Mouse (Mus musculus) C2C12 (cell line): ENCODE data around the gene BC049762.

Experiments used
- CTCF ChIP-seq: IDR thresholded peaks from one replicate; pipeline ENCODE4 v1.5.1; 2011; ENCODE audit not compliant: control insufficient read depth, insufficient read depth, insufficient read length
- MAX ChIP-seq: IDR thresholded peaks from one replicate; pipeline ENCODE4 v1.6.1; 2011; ENCODE audit warnings: mild to moderate bottlenecking, control low read depth

DNA sequence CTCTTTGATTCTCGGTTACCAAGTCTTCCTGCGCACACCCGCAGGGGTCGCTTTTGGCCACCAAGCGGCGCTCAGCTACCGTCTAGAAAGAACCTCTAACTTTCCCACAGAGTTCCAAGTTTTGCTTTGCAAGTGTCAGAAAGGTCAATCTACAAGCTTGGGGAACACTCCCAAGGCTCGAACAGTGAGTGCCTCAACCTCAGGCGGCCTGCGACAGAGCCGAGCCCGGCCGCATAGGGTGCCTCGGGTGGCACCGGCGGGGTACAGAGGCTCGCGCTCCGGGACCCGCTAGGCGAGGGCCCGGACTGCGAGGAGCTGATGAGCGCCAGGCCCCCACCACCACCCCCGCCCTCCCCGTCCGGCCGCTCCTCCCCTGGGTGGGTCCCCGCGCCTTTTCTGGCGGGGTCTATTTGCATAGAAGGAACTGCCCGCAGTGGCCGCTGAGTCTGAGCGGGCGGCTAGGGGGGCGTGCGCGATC is 26.8 kb upstream of the BC049762 start, which contains the start of gene Col23a1:
- TF ChIP-seq MAX (no peak), CTCF (peak; percentile 45)
